Mouse (Mus musculus) ES-E14 (cell line): ENCODE measurements around the gene 4930404N11Rik.

Experiments used
- CHD2 ChIP-seq: IDR thresholded peaks from 2 replicates; pipeline ENCODE4 v1.6.1; 2014; ENCODE audit warnings: mild to moderate bottlenecking, low read depth, low read length, inconsistent platforms
- HCFC1 ChIP-seq: IDR thresholded peaks from 2 replicates; pipeline ENCODE4 v1.6.1; 2012; ENCODE audit warnings: low read length, inconsistent platforms, borderline replicate concordance; ENCODE audit not compliant: insufficient read depth
- MAFK ChIP-seq: IDR thresholded peaks from 2 replicates; pipeline ENCODE4 v1.6.1; 2014; ENCODE audit warnings: mild to moderate bottlenecking, low read depth, low read length, inconsistent platforms; ENCODE audit not compliant: insufficient read depth
- ZC3H11A ChIP-seq: IDR thresholded peaks from 2 replicates; pipeline ENCODE4 v1.6.1; 2012; ENCODE audit warnings: low read depth, mild to moderate bottlenecking, inconsistent platforms, low read length, borderline replicate concordance
- ZNF384 ChIP-seq: IDR thresholded peaks from 2 replicates; pipeline ENCODE4 v1.6.1; 2012; ENCODE audit warnings: low read depth, low read length, inconsistent platforms

GRCm38 (mm10) chr10:81399296-81399695 is 33.7 kb upstream of the 4930404N11Rik start:
- no peak for TF ChIP-seq MAFK
- TF ChIP-seq ZNF384: no peak
- no peak for TF ChIP-seq ZC3H11A
- TF ChIP-seq CHD2: no peak
- TF ChIP-seq HCFC1: no peak
